Mouse (Mus musculus) kidney, adult 11 months (tissue): ENCODE measurements around the gene Akp3.

Experiments
- DNase-seq: peaks from one replicate; pipeline ENCODE4 v3.0.0; 2022

The Akp3 gene

GRCm38 (mm10) chr1:87124673-87125072, at the start of gene Akp3:
Gene Akp3 (plus strand): TSS chr1:87124973.
- DNase-seq: no peak

GRCm38 (mm10) chr1:87086196-87086595, 38.6 kb upstream of the Akp3 start:
- no peak for DNase-seq

- no peak for DNase-seq
Measured at GRCm38 (mm10) chr1:87086964-87087363, 37.8 kb upstream of the Akp3 start.

- DNase-seq: no peak
Measured at GRCm38 (mm10) chr1:87089251-87089650, 35.5 kb upstream of the Akp3 start.

GRCm38 (mm10) chr1:87089828-87090227, 34.9 kb upstream of the Akp3 start, which contains the start of gene Alppl2:
Gene Alppl2 (minus strand): TSS chr1:87089928.
- no peak for DNase-seq

- no peak for DNase-seq
Measured at GRCm38 (mm10) chr1:87095642-87096041, 29.1 kb upstream of the Akp3 start.

GRCm38 (mm10) chr1:87098358-87098975, 26.3 kb upstream of the Akp3 start:
- DNase-seq: peak; percentile 21

- no peak for DNase-seq
Measured at GRCm38 (mm10) chr1:87101411-87101810, 23.4 kb upstream of the Akp3 start, which contains the start of gene Alpi. Gene Alpi (minus strand): TSS chr1:87101606.

GRCm38 (mm10) chr1:87102114-87102513, 22.7 kb upstream of the Akp3 start:
- DNase-seq: no peak

GRCm38 (mm10) chr1:87103936-87104335, 20.8 kb upstream of the Akp3 start:
- no peak for DNase-seq

- DNase-seq: no peak
Measured at GRCm38 (mm10) chr1:87106536-87106935, 18.2 kb upstream of the Akp3 start.

GRCm38 (mm10) chr1:87108564-87108963, 16.2 kb upstream of the Akp3 start:
- DNase-seq: no peak

GRCm38 (mm10) chr1:87111719-87112354, 12.9 kb upstream of the Akp3 start:
- peak; percentile 9 for DNase-seq

GRCm38 (mm10) chr1:87114784-87115183, 10.0 kb upstream of the Akp3 start:
- DNase-seq: no peak

GRCm38 (mm10) chr1:87127206-87128030, 2.6 kb downstream of the Akp3 start:
- no peak for DNase-seq

GRCm38 (mm10) chr1:87131803-87132202, 7.0 kb downstream of the Akp3 start:
- DNase-seq: no peak

GRCm38 (mm10) chr1:87141550-87141949, 16.8 kb downstream of the Akp3 start:
- DNase-seq: no peak

GRCm38 (mm10) chr1:87142456-87142855, 17.7 kb downstream of the Akp3 start:
- DNase-seq: no peak

- no peak for DNase-seq
Measured at GRCm38 (mm10) chr1:87143141-87143540, 18.4 kb downstream of the Akp3 start.

- no peak for DNase-seq
Measured at GRCm38 (mm10) chr1:87149422-87149821, 24.6 kb downstream of the Akp3 start.

GRCm38 (mm10) chr1:87151286-87151685, 26.5 kb downstream of the Akp3 start:
- DNase-seq: no peak

GRCm38 (mm10) chr1:87153776-87154500, 29.2 kb downstream of the Akp3 start:
- no peak for DNase-seq

- DNase-seq: no peak
Measured at GRCm38 (mm10) chr1:87154501-87155120, 29.8 kb downstream of the Akp3 start.
